Mouse (Mus musculus): ENCODE results near the gene Ap5m1.

Ap5m1 gene

GRCm38 (mm10) chr14:49127162-49127779, 61.4 kb downstream of the Ap5m1 start:
- DNase-seq = no peak

- no peak for DNase-seq
Measured at GRCm38 (mm10) chr14:49128544-49129263, 62.8 kb downstream of the Ap5m1 start.

GRCm38 (mm10) chr14:49132391-49132790, 66.5 kb downstream of the Ap5m1 start:
- DNase-seq = no peak

GRCm38 (mm10) chr14:49138171-49138570, 72.3 kb downstream of the Ap5m1 start:
- DNase-seq = no peak

GRCm38 (mm10) chr14:49140756-49141155, 74.9 kb downstream of the Ap5m1 start:
- no peak for DNase-seq
